Mouse (Mus musculus) CD4-positive helper T cell, adult 2 months (primary cell): ENCODE data around the gene D11Wsu47e.
"Not testable (repeated sequence)": the region's sequence is repeated elsewhere in the genome, so short reads cannot be mapped to it uniquely, and the experiment has no call there.

Source experiments
- DNase-seq: peaks from one replicate; pipeline ENCODE4 v3.0.0-alpha.2; 2012; ENCODE audit warnings: low read depth, missing footprints, low spot score

Gene D11Wsu47e

GRCm38 (mm10) chr11:113683957-113684706 is at the start of gene D11Wsu47e, which contains the start of gene Fam104a:
Gene D11Wsu47e (plus strand): TSS chr11:113684412.
Gene Fam104a (minus strand): TSS chr11:113684155.
- peak; percentile 97 for DNase-seq

- DNase-seq = no peak
Measured at GRCm38 (mm10) chr11:113634699-113635121, 49.5 kb upstream of the D11Wsu47e start.

DNA sequence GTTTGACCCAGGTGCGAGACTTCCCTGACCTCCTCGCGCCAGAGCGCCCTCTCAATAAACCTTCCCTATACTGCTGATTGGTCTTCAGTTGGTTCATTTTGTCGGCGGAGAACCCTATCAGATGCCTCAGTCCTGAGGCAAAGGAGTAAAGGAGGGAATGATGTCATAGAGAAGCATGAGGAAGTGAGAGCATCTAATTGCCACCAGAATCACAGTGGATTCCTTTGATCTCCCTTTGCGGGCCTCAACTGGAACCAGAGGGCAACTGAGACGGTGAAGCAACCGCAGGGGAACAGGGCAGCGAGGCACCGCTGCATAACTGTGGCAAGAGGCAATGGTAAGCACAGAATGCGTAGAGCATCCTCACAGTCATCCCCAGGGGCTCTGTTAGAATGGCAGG is 45.5 kb upstream of the D11Wsu47e start:
- DNase-seq = no peak

GRCm38 (mm10) chr11:113645181-113645580 is 39.0 kb upstream of the D11Wsu47e start:
- no peak for DNase-seq

DNA sequence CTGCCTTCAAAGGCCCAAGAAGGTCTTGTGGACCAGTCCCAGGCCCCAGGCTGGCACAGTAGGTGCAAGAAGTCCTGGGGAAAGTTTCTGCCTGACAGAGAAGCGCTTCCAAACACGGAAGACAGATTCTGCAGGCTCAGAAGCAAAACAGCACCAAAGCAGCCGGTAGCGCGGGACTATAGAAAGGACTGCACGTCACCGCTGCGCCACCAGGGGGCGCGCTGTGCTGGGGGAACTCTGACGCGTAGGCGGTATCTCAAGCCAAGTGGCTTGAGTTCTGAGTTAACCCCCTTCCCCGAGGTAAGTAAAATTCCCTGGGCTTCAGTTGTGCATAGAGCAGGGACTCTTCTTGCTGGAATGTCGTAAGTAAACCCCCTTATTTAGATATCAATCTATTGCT is 36.1 kb upstream of the D11Wsu47e start:
- DNase-seq = peak; percentile 88

GRCm38 (mm10) chr11:113648690-113649352 is 35.4 kb upstream of the D11Wsu47e start, which contains the start of gene Cog1:
Gene Cog1 (plus strand): TSS chr11:113649169.
- peak; percentile 14 for DNase-seq

- peak; percentile 88 for DNase-seq
Measured at GRCm38 (mm10) chr11:113649353-113650210, 34.6 kb upstream of the D11Wsu47e start, which contains the start of gene Slc39a11. Gene Slc39a11 (minus strand): TSS chr11:113650079.

GRCm38 (mm10) chr11:113651206-113651906 is 32.9 kb upstream of the D11Wsu47e start:
- DNase-seq = no peak

DNA sequence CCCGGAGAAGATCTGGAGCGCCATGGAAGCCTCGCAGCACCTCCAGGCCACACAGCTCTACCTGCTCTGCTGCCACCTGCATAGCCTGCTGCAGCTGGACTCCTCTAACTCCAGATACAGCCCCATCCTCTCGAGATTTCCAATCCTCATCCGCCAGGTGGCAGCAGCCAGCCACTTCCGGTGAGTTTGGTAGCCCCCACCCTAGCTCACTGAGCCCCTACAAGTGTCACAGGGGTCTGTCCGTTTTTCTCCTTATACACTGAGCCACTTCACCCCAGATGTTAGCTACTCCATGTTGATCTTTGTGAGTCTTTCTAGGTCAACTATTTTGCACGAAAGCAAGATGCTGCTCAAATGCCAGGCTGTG is 32.3 kb upstream of the D11Wsu47e start:
- peak; percentile 25 for DNase-seq

GRCm38 (mm10) chr11:113652516-113652915 is 31.7 kb upstream of the D11Wsu47e start:
- no peak for DNase-seq

DNA sequence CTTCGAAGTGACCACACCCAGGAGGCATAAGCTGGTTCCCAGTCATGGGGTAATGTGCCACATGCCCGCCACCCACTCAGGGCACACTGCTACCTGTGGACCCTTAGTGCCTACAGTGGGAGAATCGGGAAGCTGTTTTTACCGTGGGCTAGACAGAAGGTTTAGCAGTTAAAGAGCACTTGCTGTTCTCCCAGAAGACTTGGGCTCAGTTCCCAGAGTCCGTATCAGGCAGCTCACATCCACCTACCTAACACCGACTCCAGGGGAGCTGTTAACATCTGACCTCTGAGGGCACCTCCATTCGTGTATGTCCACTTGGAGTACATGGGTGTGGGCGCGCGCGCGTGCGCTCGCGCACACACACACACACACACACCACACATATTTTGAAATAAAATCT is 30.1 kb upstream of the D11Wsu47e start:
- no peak for DNase-seq

GRCm38 (mm10) chr11:113654561-113655270 is 29.5 kb upstream of the D11Wsu47e start:
- DNase-seq = no peak

GRCm38 (mm10) chr11:113656511-113656932 is 27.7 kb upstream of the D11Wsu47e start:
- DNase-seq = no peak

DNA sequence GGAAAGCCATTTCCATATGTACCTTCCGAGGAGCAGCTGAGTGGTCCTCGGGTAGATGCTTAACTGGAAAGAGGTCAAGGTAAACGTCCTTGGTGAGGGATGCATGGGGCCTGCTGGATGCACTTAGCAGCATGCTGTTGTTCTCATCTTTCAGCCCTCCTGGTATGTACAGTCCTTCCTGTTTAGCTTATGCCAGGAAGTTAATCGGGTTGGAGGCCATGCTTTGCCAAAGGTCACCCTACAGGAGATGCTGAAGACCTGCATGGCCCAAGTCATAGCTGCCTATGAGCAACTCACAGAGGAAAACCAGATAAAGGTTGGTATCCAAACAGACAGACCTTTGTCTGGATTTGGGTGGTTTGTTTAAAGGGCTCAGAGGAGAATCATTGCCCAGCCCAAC is 27.0 kb upstream of the D11Wsu47e start:
- no peak for DNase-seq

DNA sequence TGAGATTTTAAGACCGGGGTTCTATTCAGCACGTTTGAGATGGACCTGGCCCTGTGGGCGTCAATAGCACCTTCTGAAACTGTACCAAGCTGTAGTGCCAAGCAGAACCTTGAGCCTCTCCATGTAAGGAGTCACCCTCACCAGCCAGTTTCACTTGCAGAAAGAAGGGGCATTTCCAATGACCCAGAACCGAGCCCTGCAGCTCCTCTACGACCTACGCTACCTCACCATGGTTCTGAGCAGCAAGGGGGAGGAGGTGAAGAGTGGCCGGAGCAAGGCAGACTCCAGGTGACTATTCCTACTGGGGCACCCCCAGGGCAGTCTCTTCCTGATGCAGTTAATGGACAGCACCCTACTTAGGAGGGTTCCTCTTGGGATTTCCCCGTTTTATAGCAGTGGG is 25.9 kb upstream of the D11Wsu47e start:
- DNase-seq = no peak

- no peak for DNase-seq
Measured at GRCm38 (mm10) chr11:113658763-113659162, 25.4 kb upstream of the D11Wsu47e start.

DNA sequence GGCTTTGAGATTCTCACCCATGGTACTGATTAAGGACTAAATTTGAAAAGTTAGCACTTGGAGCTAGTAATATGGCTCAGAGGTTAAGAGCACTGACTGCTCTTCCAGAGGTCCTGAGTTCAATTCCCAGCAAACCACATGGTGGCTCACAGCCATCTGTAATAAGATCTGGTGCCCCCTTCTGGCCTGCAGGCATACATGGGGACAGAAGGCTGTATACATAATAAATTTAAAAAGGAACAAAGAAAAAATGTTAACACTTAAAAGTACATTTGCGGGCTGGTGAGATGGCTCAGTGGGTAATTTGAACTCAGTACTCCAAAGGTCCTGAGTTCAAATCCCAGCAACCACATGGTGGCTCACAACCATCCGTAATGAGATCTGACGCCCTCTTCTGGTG is 24.0 kb upstream of the D11Wsu47e start:
- DNase-seq = not testable (repeated sequence)

DNA sequence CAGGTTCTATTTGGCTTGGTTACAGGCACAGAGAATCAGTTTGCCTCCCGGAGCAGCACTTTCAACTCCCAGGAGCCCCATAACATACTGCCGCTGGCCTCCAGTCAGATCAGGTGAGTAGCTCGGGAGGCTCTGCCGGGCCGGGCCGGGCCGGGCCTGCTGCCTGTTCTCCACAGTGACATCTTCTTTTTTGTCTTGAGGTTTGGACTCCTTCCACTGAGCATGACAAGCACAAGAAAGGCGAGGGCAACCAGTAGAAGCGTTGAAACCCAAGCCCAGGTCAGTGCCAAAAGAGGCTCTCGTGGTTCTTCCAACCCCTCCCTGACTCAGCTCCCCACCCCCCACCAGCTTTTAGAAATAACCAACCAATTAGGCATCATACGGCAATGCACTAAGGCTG is 23.3 kb upstream of the D11Wsu47e start:
- DNase-seq = no peak

GRCm38 (mm10) chr11:113661835-113662351 is 22.3 kb upstream of the D11Wsu47e start:
- no peak for DNase-seq

- no peak for DNase-seq
Measured at GRCm38 (mm10) chr11:113664279-113664678, 19.9 kb upstream of the D11Wsu47e start.
